Mouse (Mus musculus) heart, adult 8-10 months (tissue): Measurements from ENCODE around the gene Fgd6. TPM values are rescaled to one million over a fixed set of nuclear protein-coding genes. Genes with fewer than 3 reads are reported as not detected.

Experiments used
- DNase-seq: peaks from one replicate; pipeline ENCODE4 v3.0.0; 2022; ENCODE audit warnings: low spot score
- total RNA-seq, 4 experiments: library from RNA; stranded (reverse); gene quantifications; 2 replicates each; pipeline ENCODE4 v1.2.4; 2022

Gene Fgd6
- total RNA-seq, 4 experiments from 2014 or later = 5.4 to 6.2 (median 5.7) TPM

DNA sequence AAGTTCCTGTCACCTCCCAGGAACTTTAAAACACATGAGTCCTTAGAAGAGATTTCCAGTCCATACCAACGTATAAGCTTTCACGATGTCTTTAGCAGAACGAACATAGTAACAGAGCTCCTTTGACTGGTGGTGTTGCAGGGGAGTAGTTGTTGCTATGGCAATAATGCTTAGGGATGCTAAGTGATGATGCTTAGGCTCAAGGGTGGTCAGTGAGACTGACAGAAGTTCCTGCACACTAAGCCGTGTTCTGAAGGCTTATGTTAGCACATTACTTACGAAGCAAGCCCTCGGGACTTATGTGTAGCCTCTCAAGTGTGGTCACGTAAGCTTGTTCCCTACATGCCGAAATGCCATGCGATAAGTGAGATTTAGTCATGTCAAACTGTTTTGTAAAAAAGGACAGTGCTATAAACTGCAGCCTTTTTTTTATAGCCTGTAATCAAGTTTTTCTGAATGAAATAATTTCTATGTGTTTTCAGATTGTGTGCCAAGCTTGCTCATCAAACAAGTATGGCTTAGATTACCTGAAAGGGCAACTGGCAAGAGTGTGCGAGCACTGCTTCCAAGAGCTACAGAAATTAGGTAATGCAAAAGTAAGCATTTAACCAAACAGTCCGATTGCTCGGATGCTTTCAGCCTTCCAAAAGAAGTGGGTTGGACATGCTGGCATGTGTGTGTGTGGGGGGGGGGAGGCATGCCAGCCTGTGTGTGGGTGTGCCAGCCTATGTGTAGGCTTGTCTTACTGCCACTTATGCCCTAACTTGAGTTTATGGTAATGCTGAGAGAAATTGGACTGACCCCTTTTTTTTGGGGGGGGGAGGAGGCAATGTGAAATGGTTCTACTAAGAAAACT is 99.0 kb downstream of the Fgd6 start:
- no peak for DNase-seq

DNA sequence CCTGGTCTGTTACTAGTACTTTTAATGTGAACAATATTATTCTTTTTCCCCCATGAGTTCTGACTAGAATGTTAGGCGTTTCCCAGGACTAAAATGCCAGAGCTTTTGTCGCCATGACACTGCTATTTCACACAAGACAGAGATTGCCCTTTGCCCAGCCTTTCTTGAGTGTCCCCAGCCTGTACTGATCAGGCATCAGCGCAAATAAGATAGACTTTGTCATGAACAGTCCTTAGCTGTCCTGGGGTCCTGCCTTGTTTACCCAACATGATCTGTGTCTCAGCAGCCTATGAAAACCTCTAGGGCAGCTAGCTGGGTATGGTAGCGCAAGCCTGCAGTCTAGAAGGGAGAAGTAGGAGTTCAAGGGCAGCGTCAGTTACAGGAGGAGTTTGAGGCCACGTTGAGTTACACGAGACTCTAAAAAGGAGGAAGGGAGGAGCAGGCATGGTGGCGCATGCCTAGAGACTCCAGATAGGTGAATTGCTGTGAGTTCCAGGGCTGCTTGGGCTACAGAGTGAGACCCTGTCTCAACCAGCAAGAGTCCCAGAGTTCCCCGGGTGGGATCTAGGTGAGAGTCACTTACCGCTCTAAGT is 103.2 kb downstream of the Fgd6 start:
- DNase-seq = no peak

DNA sequence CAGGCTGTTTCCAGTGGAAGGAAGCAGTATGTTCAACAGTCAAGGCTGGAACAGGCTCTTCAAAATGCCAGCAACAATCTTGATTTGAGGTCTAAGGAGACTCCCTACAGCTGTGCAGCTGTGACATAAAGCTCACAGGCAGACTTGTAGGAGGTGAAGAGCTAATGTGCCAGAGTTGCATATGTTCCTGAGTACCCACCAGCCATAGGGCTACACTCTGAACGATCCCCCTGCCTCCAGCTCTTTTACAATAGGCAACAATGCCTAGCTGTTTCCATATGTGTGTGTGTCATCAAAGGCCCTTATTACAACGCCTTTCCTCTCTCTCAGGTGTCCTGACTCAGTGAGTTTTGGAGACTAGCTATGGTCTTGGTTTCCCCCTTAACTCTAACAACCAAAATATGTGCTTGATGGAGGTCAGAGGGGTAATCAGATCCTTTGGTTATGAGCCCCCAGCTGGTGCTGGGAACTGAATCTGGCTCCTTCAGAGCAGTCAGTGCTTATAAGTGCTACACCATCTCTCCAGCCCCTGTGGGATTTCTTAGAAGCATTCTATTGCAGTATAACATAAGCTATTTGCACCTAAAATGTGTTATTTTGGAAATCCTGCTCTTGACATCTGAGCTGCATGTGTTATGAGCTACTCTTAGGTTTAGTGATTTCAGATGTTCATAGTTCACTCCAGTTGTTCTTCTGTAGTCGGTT is 104.6 kb downstream of the Fgd6 start:
- no peak for DNase-seq

DNA sequence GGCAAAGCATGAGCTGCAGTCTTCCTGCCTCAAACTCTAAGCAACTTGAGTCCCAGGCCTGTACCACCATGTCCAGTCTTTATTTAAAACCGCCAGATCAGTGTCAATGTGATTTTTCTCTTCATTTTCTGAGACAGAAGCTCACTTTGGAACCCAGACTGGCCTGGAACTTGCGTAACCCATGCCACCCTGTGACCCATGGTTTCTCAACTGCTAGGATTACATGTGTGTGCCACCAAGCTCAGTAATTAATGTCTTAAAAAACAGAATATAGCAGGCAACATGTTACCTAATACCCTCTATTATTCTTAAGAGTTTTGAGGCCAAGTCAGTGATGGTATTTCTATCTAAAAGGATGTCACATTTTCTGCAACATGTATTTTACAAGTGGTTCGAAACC is 106.6 kb downstream of the Fgd6 start:
- no peak for DNase-seq

DNA sequence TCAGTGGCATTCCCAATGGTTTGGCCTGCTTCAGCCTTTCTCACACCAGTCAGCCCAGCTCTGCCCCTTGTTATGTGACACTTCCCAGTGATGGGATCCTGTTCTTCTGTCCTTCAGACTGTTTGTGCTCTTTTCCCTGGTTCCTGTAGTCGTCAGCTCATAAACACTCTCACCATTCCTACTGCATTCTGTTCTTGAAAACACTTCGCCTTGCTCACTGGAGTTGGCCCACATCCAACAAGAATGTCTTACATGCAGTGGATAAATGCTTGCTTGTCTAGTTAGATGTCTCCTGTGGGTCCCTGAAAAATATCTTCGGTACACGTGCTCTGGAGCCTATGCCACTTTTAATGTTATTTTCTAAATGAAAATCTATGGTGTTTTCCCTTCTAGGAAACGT is 108.8 kb downstream of the Fgd6 start:
- no peak for DNase-seq

DNA sequence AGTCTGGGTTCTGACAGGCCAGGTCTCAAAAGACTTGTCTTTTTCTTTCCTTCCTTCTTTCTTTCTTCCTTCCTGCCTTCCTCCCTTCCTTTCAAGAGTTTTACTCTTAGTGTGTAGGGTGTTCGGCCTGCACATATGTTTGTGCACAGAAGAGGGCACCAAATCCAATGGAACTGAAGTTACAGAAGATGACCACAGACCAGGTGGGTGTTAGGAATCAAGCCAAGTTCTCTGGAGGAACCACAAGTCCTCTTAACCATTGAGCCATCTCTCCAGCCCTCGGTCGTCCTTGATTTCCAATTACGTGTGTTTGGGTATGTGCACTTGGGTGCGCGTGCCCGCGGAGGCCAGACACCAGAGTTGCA is 111.6 kb downstream of the Fgd6 start:
- DNase-seq = no peak

DNA sequence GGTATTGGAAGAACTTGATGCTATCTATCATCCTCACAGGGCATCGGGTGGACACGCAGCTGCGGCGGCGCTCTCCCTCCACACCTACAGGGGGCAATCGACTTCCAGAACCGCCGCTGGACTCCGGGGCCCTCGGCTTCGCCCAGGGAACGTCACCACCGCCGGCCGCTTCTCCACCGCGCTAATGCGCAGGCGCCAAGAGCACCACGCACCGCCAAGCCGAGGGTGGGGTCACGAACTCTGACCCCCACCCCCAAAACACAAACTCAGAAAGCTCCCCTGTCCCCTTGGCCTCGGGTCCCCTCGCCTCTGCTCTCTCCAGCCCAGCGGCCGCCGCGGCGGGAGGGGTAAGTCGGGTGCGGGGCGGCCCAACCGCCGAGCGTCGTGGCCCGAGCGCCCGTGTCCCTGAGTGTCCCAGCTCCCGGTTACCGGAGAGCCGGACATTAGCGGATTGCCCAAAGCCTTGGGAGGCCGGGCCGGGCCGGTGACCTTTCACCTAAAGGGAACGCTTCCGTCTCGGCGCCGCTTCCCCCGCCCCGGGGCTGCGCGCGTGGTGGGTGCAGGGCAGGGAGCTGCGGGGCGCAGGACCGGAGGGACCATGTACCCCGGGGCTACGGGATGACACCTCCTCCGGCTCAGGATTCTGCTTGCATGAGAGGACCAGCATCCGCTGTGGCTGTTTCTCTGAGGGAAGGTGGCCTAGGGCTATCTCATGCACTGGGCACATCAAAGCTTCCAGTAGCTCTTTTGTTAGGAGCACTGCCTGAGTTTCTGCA is 112.1 kb downstream of the Fgd6 start, which contains the start of gene Nr2c1:
Gene Nr2c1 (plus strand): TSS at position 268 of the 776 bp plus-strand sequence.
- peak; percentile 92 for DNase-seq

DNA sequence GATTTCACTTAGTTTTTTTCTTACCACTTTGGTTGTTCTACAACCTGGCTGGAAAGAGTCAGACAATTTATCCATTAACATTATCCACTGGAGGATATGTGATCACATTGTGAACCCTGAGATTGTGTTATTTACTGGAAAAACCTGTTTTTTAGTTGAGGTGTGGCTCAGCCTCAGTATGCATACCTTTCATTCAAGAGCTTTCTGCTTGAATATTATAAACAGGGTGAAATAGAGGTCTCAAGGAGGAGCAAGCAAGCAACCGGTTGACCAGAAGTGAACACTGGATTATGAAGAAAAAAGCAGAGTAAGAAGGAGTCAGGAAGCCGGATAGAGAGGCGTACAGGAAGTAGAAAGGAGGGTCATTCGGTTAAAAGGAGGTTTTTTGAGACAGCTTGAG is 115.7 kb downstream of the Fgd6 start:
- DNase-seq = no peak

DNA sequence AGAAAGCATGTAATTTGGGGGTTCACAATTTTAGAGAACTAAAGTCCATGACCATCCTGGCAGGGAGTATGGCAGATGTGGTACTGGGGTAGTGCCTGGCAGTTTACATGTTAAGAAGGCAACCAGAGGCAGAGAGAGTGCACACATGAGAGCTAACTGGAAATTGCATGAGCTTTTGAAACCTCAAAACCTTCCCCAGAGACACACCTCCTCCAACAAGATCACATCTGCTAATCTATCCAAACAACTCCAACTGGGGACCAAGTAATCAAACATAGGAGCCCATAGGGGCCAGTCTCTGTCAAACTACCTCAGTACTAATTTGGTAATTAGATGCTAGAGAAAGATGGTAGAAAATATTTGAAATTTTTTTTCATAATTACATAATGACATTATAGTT is 118.0 kb downstream of the Fgd6 start:
- DNase-seq = no peak

DNA sequence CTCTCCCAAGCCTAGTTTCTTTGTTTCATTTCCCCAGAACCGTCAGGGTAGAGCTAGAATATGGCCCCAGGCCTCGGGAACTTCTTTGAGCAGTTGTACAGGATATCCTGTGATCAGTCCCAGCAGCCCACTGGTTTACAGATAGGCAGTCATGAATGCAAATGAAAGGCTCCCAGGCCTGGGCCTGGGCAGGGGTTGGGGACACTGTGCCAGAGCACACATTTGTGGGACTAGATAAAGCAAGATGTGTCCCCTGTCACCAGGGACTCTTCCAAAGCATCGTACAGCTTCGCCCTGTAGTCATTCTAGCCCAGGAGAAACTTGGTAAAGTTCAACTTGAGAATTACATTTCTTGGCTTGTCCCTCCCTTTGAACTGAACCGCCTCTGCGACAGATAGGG is 123.2 kb downstream of the Fgd6 start:
- DNase-seq = no peak

DNA sequence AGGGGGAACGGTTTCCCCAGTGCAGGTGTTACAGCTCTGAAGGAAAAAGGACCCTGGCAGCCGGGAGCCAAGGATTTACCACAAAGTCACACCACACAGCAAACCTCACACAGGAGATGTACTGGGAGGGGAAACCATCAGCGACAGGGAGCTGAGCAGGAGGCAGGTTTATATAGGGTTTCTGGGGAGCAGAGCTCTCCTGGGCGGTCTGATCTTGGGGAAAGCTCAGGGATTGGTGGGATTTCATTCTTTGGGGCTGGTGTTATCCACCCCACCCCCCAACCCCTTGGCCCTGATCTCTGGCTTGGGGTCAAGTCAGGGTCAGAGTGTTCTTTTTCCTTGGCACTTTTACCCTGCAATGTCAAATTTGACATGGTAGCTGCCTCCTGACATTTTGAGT is 123.6 kb downstream of the Fgd6 start:
- no peak for DNase-seq

DNA sequence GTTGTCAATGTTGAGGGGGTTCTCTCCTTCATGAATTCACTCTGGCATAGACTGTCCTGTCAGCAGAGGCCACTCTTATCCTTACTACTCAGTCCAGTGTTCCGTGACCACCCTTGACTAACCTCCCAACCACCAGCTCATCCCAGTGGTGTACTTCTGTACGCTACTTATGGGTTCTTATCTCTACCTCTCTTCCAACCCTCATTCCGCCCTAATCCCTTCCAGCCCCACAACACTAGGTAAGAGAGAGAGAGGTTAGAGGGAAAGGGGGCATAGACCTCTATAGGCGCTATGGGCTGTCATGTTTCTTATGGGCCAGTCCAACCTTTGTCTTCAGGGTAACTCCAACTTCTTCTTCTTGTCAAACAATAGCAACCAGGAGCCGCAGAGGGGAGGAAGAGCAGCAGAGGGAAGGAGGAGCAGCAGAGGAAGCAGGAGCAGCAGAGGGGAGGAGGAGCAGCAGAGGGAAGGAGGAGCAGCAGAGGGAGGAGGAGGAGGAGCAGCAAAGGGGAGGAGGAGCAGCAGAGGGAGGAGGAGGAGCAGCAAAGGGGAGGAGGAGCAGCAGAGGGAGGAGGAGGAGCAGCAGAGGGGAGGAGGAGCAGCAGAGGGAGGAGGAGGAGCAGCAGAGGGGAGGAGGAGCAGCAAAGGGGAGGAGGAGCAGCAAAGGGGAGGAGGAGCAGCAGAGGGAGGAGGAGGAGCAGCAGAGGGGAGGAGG is 125.4 kb downstream of the Fgd6 start:
- DNase-seq = no peak

DNA sequence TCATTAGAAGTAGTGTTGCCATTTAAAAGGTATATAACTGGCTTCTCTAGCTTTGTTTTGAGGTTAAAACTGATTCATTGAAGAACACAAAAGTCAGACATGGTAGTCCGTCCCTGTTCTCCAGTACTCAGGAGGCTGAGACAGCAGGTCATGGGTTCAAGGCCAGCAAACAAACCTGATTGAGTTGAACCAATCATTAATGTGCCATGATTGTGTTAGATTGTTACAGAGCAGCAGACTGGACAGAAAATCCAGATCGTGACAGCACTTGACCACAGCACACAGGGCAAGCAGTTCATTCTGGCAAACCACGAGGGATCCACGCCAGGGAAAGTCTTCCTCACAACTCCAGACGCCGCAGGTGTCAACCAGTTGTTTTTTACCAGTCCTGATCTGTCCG is 126.2 kb downstream of the Fgd6 start:
- no peak for DNase-seq

DNA sequence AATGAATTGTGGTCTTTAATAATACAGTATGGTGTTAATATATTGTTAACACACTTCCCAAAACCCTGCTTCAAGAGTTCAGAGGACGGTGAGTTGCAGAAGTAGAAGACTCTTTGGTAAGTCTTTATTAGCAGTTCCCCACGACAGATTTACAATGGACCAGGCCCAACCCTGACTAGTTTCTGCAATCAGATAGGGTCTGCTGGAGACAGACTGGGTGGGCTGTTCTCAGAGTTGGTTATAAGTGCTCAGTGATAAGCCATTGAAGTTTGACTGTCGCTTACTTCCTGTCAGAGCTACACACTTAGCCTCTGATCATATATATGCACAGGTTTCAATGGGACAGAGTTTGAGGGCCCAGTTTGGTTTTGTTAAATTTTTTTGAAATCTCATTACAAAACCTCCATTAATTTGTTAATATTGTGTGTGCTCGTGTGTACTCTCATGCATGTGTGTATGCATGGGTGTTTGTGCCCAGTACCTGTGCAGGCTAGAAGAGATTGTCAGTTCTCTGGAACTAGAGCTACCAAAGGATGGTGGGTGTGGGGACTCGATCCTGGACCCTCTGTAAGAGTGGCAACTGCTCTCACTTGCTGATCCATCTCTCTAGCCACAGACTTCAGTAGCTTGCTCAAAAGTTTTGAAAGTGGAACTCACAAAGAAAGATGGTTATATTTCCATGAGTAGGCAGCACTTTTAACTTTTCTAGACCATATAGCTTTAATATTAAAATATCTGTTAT is 128.5 kb downstream of the Fgd6 start:
- no peak for DNase-seq

DNA sequence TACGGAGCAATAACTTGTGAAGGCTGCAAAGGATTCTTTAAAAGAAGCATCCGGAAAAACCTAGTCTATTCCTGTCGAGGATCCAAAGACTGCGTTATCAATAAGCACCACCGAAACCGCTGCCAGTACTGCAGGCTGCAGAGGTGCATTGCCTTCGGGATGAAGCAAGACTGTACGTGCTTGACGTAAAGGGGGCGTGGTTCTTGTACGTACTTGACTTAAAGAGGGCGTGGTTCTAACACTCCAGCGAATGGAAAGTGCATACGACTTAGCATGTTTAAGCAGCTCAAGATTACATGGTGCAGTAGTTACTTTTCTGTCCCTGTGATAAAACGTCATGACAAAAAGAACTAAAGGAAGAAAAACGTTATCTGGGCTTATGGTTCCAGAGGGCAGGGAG is 129.6 kb downstream of the Fgd6 start:
- no peak for DNase-seq

DNA sequence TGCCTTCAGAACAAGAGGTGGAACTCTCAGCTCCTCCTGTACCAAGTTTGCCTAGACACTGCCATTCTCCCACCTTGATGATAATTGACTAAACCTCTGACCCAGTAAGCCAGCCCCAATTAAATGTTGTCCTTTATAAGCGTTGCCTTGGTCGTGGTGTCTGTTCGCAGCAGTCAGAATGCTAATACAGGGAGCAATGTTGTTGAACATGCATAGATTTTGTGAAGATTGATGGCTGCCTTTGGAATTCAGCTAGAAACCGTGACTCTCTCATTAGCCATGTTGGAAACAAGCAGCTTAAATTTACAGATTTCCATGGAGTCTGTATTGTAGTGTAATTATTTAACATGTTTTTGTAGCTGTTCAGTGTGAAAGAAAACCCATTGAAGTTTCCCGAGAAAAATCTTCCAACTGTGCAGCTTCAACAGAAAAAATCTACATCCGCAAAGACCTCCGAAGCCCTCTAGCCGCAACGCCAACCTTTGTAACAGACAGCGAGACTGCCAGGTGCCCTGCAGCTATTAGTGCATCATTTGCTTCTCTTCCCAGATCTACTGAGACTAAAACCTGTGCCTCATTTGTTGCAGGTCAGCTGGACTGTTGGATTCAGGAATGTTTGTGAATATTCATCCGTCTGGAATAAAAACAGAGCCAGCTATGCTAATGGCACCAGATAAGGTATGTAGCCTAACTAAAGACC is 131.4 kb downstream of the Fgd6 start:
- no peak for DNase-seq

DNA sequence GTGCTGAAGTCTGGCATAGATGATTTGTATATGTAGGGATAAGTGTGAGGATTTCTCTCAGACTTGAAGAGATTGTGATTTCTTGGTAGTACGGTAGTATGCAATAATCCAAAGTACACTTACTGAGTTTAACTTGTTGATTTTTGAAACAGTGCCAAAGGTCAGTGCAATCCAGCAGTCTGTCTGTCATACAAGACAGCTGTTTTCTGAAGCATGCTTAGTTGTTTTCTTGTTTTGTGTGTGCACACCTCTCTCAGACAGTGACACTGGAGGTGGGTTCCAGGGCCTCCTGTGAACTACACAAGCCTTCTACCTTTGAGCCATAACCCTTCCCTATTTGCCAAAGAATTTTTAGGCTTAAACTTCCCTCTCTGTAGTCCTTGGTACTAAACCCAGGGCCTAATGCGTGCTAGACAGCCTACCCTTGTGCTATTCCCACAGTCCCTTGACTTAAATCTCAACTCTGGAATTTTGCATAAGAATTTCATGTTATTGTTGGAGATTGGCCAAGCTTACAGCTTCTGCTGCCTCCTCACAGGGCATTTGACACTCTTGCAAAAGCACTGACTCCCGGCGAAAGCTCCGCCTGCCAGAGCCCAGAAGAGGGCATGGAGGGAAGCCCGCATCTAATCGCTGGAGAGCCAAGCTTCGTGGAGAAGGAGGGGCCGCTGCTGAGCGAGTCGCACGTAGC is 135.8 kb downstream of the Fgd6 start:
- no peak for DNase-seq

DNA sequence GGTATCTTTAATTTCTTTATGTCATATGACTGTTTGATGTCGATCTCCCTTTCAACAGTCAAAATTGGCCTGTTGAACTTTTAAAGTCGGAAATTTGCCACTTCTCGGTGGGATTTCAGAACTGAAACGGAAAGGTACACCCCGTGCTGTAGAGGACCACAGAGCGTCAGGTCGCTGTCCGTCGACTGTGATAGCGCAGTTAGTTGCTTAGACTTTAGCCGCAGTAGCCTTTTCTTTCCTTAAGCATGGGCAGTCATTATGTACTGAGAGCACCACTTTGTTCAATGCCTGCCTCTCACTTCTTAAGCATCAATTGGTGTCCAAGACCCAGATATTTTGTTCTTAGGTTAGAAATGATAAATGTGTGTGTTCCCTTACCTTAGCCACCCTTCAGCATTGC is 136.3 kb downstream of the Fgd6 start:
- no peak for DNase-seq

DNA sequence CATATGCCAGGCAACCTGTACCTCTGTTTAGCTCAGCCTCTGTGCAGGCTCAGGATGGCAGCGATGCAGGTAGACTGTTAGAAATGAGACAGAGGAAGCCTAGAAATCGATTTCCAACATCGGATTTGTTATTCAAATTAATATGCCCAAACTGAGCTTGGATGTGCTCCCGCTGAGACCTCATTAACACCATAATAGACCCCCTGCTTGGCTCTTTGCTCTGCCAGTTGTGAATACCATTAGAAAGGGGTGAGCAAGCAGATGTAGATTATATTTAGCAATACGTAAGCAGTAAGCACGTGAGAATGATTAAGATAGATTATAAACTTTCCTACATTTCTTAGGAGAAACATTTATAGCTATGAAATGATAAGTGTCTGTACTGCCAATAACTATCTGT is 136.9 kb downstream of the Fgd6 start:
- no peak for DNase-seq
